Mouse (Mus musculus) myocyte (in vitro differentiated cells): ENCODE measurements at regions not wholly inside any gene's neighbourhood (a gene's known extent, or its start where the extent isn't known, plus 50 kb on each side); places are given as distances from the start of the nearest gene placed in this dataset.

Experiments
- MAX ChIP-seq: IDR thresholded peaks from one replicate; pipeline ENCODE4 v1.6.1; 2011; ENCODE audit warnings: low read depth, mild to moderate bottlenecking, control low read depth
- POLR2A ChIP-seq: IDR thresholded peaks from one replicate; pipeline ENCODE4 v1.6.1; 2011; ENCODE audit warnings: low read depth, mild to moderate bottlenecking, control low read depth, moderate library complexity; ENCODE audit not compliant: insufficient read length

DNA sequence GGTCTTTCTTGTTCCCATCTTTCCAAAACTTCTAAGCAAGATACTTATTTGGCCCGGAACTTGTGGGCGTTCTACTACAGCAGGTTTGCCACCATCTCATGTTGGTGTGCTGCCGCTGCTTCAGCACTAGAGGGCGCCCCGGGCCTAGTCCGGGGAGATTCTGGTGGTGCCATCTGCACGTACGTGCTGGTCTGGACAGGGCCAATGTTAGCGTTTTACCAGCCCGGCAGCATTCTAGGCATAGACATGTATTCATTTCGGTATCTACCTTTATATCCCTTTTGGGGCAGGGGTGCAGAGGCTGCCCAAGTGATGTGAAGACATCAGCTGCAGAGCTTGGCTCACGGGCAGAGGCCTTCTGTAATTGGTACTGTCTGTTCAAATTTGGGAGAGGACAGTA lies 95.3 kb upstream of the Rasgrp1 start:
- TF ChIP-seq MAX: no peak
- TF ChIP-seq POLR2A: no peak
